Mouse (Mus musculus): ENCODE data around the gene Srrt.

DNA sequence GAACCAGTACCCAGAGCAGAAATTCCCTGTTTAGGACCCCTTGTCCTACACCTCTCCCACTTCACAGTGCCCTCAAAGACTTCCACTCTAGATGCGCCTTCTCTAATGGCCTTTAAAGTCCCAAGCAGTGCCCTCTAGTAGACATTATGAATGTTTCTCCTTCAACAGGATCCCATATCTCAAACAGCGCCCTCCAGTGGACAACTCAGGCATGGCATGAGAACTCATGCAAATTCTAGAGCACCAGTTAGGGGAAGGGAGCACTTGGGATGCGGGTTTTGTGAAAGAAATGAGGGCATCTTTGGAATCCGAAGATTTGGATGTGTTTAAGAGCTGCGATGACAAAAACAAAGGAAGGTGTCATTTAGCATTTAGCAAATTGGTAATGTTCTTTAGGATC is 22.4 kb downstream of the Srrt start:
- TF ChIP-seq GATA1 (IDR thresholded peaks at IDR 0.05; ENCODE audit: low read length) (no peak), TAL1 (IDR thresholded peaks at IDR 0.05; ENCODE audit: low read length) (no peak)

Data from erythroblast, embryonic 14.5 days (primary cell).